Mouse (Mus musculus): ENCODE results near the gene C1qtnf4.

DNA sequence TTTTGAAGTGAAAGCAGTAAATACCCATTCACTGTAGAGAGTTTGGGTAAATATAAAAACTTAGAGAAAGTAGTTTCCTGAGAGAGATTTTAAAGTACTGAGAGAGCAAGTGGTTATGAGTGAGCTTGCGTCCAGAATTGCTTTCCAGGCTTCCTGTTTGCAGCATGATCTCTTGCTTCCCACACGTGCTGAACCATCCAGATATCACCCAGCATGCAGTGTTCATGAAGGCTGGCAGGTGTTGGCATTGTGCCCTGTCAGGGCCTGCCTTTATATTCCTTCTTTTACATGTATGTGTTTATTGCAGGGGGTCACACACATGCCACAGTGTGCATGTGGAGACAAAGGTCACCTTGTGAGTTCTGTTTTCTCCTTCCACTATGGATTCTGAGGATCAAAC, 10.4 kb upstream of the C1qtnf4 start:
- TF ChIP-seq POLR2A (IDR thresholded peaks at IDR 0.05; ENCODE audit: low read depth, low read length) (no peak), CTCF (IDR thresholded peaks at IDR 0.05; ENCODE audit: extremely low read depth, insufficient read length, insufficient replicate concordance, low read depth, low read length) (no peak)

Data from small intestine, adult 2 months (tissue).